Mouse (Mus musculus): ENCODE data around the gene Caly.

Gene Caly

DNA sequence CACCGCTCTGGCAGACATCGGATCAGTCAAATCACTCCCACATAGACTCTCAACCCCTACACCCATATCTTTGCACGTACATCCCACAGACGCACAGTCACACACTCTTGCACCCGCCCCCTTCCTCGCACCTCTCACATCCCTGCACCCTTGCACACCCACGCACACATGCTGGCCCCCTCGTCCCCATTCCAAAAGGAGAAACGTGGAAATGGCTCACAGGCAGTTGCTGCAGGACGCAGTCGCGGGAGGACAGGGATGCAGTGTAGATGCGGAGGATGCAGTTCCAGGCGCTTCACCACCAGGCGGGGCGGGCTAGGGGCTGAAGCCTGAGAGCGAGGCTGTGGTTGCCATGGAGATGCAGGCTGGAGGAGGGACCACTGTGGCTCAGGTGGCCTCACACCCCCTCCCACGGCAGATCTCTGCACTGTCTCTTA is at the start of gene Caly:
TSS of gene Caly (minus strand) at position 307 of the 437 bp plus-strand sequence.
- POLR2A ChIA-PET: interaction anchor here in 2 of 4 experiments (0.9 to 1.4 kb wide), 4 partner anchors 7 to 60 kb away, joined by 3 to 4 read pairs (median 3); partner anchors contain the start of gene Mtg1 (in 2 of the 2)
- CTCF ChIA-PET: interaction anchor here in 1 of 4 experiments (0.5 to 1.8 kb wide), 3 partner anchors 59 to 106 kb away, joined by 3 to 7 read pairs (median 4); no protein-coding TSS in a partner anchor

DNA sequence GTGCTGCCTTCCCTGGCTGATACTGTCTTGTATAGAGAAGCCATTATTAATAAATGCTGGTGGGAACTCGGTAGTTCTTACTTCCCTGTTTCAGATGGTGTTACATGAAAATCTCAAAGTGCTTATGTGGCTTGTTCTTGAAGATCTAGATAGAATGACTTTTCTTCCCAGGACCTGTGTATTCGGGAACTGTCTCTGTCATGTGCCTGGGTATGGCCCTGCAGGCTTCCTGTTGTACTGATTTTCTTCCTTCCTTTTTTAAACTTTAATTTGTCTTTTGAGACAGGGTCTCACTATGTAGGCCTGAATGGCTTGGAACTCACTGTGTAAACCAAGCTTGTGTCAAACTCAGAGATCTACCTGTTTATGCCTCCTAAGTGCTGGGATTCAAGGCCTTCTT is 45.6 kb upstream of the Caly start:
- ChIA-PET POLR2A (interaction anchor here in 2 of 4 experiments (4.4 to 6.1 kb wide), 3 partner anchors 10 to 12 kb away, joined by 56 to 66 read pairs (median 63); partner anchors contain the start of genes Echs1 (in 2 of the 2), Paox (in 2 of the 2) and Mtg1 (in 1 of the 2)), CTCF (no interaction called here)

DNA sequence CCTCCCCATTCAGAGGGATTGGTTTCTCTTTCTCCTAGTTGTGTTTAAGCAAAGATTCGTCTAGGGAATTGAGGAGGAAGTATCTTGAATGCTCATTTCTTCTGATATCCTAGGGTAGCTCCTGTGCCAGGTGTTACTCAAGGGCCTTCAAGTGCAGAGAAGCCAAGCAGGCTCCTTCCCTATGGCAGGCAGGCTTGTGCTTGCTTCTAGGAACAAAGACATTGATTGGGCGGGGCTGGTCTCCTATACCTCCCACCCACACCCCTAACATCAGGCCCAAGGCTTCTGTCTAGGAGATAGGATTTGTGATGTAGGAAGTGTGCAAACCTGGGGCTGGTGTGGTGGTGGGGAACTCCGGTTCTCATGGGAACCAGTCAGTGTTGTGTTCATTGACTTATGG is 44.6 kb upstream of the Caly start:
- ChIA-PET CTCF (no interaction called here), POLR2A (interaction anchor here in 2 of 4 experiments (1.8 to 6.1 kb wide), 5 partner anchors 8 to 11 kb away, joined by 8 to 66 read pairs (median 56); partner anchors contain the start of genes Echs1 (in 2 of the 2), Mtg1 (in 2 of the 2) and Paox (in 2 of the 2))

DNA sequence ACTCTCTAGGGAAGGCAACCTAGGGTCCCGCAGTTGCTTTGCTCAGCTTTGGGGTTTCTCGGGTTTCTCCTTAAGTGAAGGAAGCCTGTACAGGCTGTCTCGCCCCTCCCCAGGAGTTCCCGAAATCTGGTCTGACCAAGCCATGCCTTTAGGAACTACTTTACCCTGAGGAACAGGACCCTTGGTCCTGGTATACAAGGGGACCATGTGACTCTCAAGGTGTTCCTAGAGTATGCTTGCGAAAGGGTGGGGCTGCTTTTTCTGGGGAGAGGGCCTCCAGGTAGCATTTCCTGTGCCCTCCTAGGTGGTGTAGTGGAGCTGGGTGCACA is 43.6 kb upstream of the Caly start:
- ChIA-PET CTCF (interaction anchor here in 3 of 4 experiments (0.9 to 2.0 kb wide), 5 partner anchors 15 to 783 kb away, joined by 3 to 9 read pairs (median 4); no protein-coding TSS in a partner anchor), POLR2A (interaction anchor here (0.6 to 6.1 kb wide), 22 partner anchors 7 to 788 kb away, joined by 3 to 66 read pairs (median 6); partner anchors contain the start of genes Echs1 (in 4 of the 4), Mtg1 (in 3 of the 4), Paox (in 3 of the 4) and Fuom (in 2 of the 4))

DNA sequence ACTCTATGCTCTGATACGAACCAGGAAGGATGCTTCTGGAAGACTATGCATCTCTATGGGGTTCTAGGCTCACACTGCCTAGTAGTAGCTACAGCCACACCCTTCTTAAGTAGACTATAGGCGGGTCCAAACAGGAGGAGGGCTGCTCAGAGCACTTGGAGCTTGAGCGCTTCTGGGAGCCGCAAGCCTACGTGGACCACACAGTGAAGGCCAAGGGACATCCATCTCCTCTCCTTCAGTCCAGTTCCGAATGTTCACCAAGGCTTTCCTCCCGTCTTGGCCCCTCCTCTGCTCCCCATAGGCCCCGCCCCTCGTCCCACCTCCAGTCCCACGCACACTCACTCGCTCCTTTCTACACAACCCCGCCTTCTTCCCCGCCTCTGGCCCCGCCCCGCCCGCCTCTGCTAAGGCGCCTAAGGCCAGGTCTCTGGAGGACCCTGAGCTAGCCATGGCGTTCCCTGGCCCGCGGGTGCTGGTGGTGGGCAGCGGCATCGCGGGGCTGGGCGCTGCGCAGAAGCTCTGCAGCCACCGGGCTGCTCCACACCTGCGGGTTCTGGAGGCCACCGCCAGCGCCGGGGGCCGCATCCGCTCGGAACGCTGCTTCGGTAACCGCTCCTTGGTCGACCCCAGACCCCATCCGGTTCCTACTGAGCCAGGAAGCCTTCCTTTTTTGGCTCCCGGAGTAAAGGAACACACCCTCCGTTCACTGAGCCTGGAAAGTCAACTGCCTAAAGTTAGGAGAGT is 43.1 kb upstream of the Caly start:
- POLR2A ChIA-PET: interaction anchor here (0.6 to 6.1 kb wide), 31 partner anchors 8 to 834 kb away, joined by 3 to 66 read pairs (median 4); partner anchors contain the start of genes Echs1 (in 4 of the 4), Mtg1 (in 3 of the 4), Paox (in 3 of the 4) and Fuom (in 2 of the 4)
- CTCF ChIA-PET: interaction anchor here (0.6 to 2.0 kb wide), 9 partner anchors 9 to 794 kb away, joined by 3 to 9 read pairs (median 4); partner anchors contain the start of gene Echs1 (in 1 of the 4)

DNA sequence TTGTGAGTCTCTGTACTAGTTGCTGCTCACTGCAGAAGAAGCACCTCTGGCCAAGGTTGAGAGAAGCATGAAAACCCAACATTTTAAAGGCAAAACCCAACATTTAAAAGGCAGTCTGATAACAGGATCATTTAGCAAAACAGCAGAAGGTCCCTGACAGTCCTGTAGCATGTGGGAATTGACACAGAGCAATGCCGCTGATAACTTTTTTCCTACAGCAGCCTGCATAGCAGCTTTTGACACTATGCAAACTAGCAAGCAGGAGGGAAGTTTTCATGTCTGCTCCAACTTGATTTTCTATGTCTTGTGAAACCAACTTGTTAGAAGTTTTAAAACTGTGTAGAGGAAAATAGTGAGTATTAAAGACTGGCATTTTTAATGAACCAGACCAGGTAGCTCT is 42.0 kb upstream of the Caly start:
- ChIA-PET CTCF (interaction anchor here in 3 of 4 experiments (1.0 to 2.0 kb wide), 4 partner anchors 7 to 20 kb away, joined by 3 to 9 read pairs (median 4); partner anchors contain the start of gene Echs1 (in 1 of the 3)), POLR2A (interaction anchor here in 3 of 4 experiments (0.5 to 6.1 kb wide), 18 partner anchors 8 to 186 kb away, joined by 3 to 66 read pairs (median 8); partner anchors contain the start of genes Echs1 (in 3 of the 3), Mtg1 (in 3 of the 3), Paox (in 3 of the 3) and Fuom (in 2 of the 3))

DNA sequence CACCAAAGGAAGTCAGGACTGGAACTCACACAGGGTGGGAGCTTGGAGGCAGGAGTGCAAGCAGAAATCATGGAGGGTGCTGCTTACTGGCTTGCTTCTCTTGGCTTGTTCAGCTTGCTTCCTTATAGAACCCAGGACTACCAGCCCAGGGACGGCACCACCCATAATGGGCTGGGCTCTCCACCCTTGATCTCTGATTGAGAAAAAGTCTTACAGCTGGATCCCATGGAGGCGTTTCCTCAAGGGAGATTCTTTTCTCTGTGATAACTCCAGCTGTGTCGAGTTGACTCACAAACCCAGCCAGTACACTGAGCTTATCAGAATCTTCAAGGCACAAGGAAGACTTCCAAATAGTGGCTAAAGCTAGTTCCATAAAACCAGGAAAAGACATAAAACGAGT is 40.4 kb upstream of the Caly start:
- POLR2A ChIA-PET: interaction anchor here in 2 of 4 experiments (1.0 to 6.1 kb wide), 5 partner anchors 11 to 172 kb away, joined by 3 to 66 read pairs (median 4); partner anchors contain the start of genes Fuom (in 1 of the 2) and Mtg1 (in 1 of the 2)
- CTCF ChIA-PET: interaction anchor here in 2 of 4 experiments (0.6 to 2.7 kb wide), 3 partner anchors 18 to 800 kb away, joined by 3 to 8 read pairs (median 3); no protein-coding TSS in a partner anchor

DNA sequence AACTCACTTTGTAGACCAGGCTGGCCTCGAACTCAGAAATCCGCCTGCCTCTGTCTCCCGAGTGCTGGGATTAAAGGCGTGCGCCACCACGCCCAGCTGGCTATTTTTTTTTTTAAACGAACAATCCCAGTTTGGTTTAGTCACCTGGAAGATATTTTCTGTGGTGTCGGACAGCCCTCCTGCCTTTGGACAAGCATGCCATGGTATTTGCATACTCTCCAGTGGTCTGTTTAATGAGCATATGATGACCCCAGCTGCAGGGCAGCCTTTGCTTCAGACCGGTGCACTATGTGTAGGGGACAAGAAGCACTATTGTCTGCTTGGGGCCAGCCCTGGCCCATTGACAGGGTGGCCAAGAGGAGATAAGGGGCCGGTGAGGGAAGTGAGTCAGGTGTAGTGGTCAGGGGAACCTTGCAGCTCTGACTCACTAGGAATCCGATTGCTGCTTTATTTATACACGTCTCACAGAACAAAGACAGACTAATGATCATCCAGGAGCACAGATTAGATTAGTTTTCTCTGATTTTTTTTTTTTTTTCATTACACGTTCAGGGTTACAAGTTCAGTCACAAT is 39.1 kb upstream of the Caly start:
- POLR2A ChIA-PET: interaction anchor here in 2 of 4 experiments (0.7 to 2.0 kb wide), 4 partner anchors 10 to 751 kb away, joined by 3 to 8 read pairs (median 5); partner anchors contain the start of genes Fuom (in 1 of the 2) and Mtg1 (in 1 of the 2)

DNA sequence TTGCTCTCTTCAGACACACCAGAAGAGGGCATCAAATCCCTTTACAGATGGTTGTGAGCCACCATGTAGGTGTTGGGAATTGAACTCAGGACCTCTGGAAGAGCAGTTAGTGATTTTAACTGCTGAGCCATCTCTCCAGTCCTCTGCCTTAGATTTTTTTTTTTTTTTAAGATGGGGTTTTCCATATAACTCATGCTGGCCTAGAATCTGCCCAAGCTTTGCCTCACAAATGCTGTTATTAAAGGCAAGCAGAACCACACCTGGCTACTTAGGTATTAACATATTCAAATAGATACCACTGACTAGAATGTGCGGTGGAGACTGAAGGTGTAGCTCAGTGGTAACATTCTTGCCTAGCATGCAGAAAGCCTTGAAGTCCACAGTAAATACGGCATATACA is 38.1 kb upstream of the Caly start:
- POLR2A ChIA-PET: interaction anchor here in 2 of 4 experiments (0.6 to 2.0 kb wide), 4 partner anchors 10 to 651 kb away, joined by 3 to 8 read pairs (median 5); partner anchors contain the start of genes Fuom (in 1 of the 2) and Mtg1 (in 1 of the 2)
- CTCF ChIA-PET: interaction anchor here in 2 of 4 experiments (0.7 to 1.0 kb wide), 2 partner anchors 21 to 1371 kb away, joined by 3 read pairs; no protein-coding TSS in a partner anchor

More for the DNA sequence above, 39.1 kb upstream of the Caly start:
- CTCF ChIA-PET: interaction anchor here in 2 of 4 experiments (0.7 to 2.7 kb wide), 2 partner anchors 20 to 31 kb away, joined by 3 to 8 read pairs; no protein-coding TSS in a partner anchor

DNA sequence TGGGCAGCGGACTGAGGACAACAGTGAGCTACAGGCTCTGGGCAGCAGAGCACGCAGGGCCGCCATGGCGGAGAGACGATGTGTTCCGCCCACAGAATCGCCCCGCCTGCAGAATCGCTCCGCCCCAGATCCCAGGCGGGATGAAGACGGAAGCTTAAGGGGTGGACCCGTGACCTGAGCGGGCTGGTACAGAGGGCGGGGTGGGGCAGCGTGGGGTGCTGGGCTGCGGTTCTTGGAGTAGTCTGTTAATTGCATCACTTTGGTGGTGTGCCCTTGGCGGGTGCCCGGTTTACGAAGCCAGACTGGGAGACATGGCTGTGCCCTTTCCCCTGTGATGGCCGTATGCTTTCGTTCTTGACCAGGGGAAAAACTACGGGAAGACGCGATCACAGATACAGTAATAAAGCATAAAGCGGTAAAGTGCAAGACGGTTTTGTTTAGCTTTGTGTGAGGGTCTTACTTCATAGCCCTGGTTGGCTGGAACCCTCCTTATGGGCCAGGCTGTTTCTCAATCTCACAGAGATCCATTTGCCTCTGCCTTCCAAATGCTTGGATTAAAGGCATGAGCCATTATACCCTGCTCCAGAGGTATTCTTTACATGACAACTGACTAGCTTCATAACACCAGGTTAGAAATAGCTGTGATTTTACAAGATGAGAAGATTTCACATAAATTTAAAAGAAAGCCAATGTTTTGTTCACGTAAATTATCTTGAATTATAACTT is 34.1 kb upstream of the Caly start, which contains the start of gene Echs1:
TSS of gene Echs1 (minus strand) at position 148 of the 726 bp plus-strand sequence.
- ChIA-PET CTCF (interaction anchor here in 3 of 4 experiments (0.6 to 2.8 kb wide), 9 partner anchors 8 to 70 kb away, joined by 3 to 10 read pairs (median 4); partner anchors contain the start of gene Mtg1 (in 1 of the 3)), POLR2A (interaction anchor here (0.5 to 7.3 kb wide), 54 partner anchors 8 to 1099 kb away, joined by 3 to 109 read pairs (median 4); partner anchors contain the start of genes Mtg1 (in 4 of the 4), Fuom (in 3 of the 4), Zfp941 (in 2 of the 4) and Gm45785 (in 1 of the 4))

DNA sequence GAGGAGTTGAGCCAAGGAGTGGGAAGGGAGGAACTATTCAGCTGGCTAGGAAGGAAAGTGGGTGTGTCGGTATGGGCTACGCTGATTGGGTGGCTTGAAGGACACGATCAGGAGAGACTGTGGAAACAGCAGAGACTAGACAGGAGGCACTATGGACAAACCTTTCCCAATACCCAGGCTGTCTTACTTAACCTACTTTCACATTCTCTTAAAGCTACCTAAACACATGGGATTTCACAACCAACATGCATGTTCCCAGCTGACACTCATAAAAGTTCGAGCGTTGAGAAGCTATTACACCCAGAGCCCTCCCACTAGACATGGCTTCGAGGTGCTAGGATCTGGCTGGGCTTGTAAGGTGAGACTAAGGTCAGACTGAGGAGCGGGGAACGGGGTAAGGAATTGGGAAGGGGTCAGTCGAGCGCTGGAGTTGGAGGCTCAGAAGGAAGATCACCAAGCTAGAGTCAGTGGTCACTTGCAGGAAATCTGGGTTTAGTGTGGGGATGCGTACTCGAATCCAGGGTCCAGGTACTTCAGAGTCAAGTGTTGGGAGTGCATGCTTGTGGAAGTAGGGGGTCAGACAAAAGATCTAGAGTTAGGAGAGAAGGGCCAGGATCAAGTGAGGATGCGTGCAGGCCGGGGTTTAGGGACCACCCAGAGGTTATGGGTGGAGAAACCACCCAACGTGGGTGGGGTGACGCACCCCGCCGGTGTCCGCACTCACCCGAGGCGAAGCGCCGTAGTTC is 33.4 kb upstream of the Caly start, which contains the start of gene Paox:
TSS of gene Paox (plus strand) at position 217 of the 746 bp plus-strand sequence.
- CTCF ChIA-PET: interaction anchor here in 3 of 4 experiments (0.5 to 2.8 kb wide), 9 partner anchors 9 to 788 kb away, joined by 3 to 10 read pairs (median 4); partner anchors contain the start of gene Mtg1 (in 1 of the 3)
- POLR2A ChIA-PET: interaction anchor here (0.5 to 7.3 kb wide), 49 partner anchors 8 to 1100 kb away, joined by 3 to 109 read pairs (median 5); partner anchors contain the start of genes Mtg1 (in 4 of the 4), Fuom (in 3 of the 4), Gm45785 (in 2 of the 4) and Zfp941 (in 2 of the 4)

DNA sequence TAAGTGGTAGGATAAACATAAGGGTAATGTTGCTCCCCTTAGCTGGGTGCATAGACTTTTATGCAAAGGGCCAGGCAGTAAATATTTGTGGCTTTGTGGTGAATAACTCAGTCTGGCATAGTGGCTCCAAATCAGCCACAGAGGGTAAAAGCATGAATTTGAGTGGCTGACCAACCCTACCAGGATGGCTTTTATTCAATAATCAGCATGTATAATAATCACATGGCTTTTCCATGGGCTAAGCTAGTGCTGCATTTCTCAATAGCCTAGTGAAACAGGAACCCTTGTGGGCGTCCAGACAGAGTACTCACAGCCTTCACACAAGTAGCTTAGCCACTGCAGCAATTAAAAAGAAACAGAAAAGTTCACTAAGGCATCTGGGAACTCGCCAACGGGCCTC is 29.6 kb upstream of the Caly start:
- ChIA-PET CTCF (no interaction called here), POLR2A (interaction anchor here in 2 of 4 experiments (0.9 to 7.3 kb wide), 9 partner anchors 9 to 25 kb away, joined by 3 to 109 read pairs (median 3); partner anchors contain the start of genes Fuom (in 2 of the 2) and Mtg1 (in 1 of the 2))

DNA sequence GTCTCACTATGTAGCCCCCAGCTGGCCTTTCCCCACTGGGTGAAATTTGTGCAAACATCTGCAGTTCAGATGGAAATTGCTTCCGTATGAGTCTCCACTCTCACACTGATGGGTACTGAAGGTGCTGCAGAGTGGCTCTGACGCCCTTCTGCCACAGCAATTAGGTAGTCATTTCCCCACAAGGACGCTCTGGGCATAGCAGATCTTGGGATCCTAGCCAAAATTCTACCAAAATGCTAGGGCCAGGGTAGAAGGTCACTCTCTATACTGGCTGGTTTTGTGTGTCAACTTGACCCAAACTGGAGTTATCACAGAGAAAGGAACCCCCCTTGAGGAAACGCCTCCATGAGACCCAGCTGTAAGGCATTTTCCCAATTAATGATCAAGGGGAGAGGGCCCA is 21.7 kb upstream of the Caly start:
- POLR2A ChIA-PET: interaction anchor here in 2 of 4 experiments (0.6 to 8.1 kb wide), 7 partner anchors 10 to 703 kb away, joined by 3 to 109 read pairs (median 15); partner anchors contain the start of genes Echs1 (in 2 of the 2), Mtg1 (in 2 of the 2) and Paox (in 2 of the 2)
- CTCF ChIA-PET: interaction anchor here in 1 of 4 experiments (1.6 kb wide), 1 partner anchor 12 kb away, joined by 4 read pairs; the partner anchor contains the start of gene Echs1

DNA sequence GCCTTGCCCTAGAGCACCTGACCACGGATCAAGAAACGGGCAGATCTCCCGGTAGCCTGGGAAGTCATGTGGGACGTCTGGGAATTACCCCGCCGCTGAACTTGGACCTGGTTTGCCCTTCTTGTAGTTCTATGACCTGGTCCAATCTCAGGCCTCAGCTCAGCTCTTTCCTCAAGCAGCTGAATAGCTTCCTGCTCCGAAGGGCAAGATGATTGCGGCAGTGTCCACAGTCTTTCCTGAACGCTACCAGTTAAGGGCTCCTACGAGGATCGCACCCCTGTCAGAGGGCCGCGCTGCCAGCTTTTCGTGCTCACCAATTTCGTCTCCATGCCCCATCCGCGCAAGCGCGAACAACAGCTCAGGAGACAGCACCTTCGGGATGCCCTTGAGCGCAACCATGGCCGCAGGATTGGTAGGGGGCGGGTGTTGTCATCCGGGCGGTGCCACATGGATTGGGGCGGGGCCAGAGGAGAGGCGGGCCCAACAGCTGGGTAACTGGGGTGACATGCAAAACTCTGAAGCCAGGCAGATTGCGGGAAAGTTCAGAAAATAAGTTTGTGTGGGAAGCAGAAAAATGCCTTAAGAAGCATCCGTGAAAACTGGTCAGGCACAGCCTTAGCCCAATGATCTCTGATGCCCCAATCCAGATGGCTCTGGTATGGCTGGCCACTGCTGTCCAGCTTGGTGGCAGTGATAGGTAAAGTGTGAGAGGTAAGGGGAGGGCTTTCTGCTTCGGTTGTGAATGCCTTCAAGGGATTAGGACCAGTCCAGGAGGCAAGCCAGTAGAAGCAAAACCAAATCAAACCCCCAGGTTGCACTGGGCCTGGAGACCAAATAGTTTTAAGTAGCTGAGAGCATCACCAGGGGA is 19.9 kb upstream of the Caly start, which contains the start of gene Fuom:
TSS of gene Fuom (minus strand) at position 449 of the 868 bp plus-strand sequence.
- POLR2A ChIA-PET: interaction anchor here (0.5 to 8.1 kb wide), 33 partner anchors 9 to 1845 kb away, joined by 3 to 109 read pairs (median 4); partner anchors contain the start of genes Echs1 (in 3 of the 4), Mtg1 (in 3 of the 4), Paox (in 3 of the 4) and Bet1l (in 1 of the 4)
- CTCF ChIA-PET: interaction anchor here in 2 of 4 experiments (0.7 to 1.6 kb wide), 6 partner anchors 14 to 703 kb away, joined by 3 to 6 read pairs (median 3); partner anchors contain the start of gene Echs1 (in 1 of the 2)

All from embryonic stem cell, embryonic (primary cell).